Mouse (Mus musculus): ENCODE data around the gene Zscan10. TPM values are rescaled to one million over a fixed set of nuclear protein-coding genes. Genes with fewer than 3 reads are reported as not detected.

Zscan10 gene
- polyA plus RNA-seq, 1 experiment from 2014 or later: 0.22 TPM

GRCm38 (mm10) chr17:23627813-23628212, 27.2 kb downstream of the Zscan10 start:
- H3K9ac ChIP-seq: no peak overlapping the region
- H3K36me3 ChIP-seq: no peaks in the 10 kb centered on the region
- no peak overlapping the region for H3K27ac ChIP-seq
- H3K4me2 ChIP-seq: no peak overlapping the region
- no peaks in the 10 kb centered on the region for H3K9me3 ChIP-seq
- ATAC-seq (ENCODE audit: low FRiP score): no peak
- no peaks in the 10 kb centered on the region for H3K4me1 ChIP-seq (replicated peaks)
- no peak overlapping the region for H3K4me3 ChIP-seq
- no peaks in the 10 kb centered on the region for H3K27me3 ChIP-seq
- 34% methylated on average over 7 of the region's 7 CpGs for WGBS

DNA sequence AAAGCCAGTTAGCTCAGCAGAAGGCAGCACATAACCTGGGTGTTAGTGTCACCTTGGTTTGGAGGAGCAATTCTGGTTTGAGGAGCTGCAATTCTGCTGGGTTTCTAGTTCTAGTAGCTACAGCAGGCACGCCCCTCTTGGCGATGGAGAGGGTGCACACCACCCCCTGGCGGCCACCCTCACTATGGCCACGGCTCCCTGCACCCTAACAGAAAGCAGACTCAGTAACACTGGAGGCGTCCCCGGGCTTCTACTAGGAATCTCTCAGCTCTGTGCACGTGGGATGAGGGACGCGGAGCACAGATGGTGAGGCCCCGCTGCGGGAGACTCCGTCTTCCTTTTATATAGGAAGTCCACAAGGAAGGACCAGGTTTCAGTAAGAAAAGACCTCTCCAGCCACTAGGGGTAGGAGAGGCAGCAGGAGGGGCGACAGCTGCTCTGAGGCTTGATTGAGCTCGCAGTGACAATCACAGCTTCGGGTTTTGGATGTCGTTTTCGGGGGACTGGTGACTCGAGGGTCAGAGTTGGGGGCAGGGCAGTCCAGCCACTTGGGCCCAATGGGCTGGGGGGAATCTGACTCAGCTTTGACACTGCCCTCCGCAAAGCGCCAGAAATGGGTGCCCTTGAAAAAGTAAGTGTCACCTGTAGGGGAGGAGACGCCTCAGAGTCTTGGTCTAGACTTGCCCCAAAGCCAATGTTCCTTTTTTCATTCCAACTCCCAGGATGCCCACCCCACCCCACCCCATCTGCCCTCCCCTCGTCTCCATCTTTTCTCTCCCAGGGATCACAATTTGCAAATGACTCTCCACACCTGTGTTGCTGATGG, 29.8 kb downstream of the Zscan10 start:
- H3K27ac ChIP-seq: no peak overlapping the region
- H3K36me3 ChIP-seq: no peaks in the 10 kb centered on the region
- H3K4me2 ChIP-seq: peak overlapping the region; percentile 46
- no peaks in the 10 kb centered on the region for H3K9me3 ChIP-seq
- H3K4me1 ChIP-seq (replicated peaks): no peaks in the 10 kb centered on the region
- peaks cover 5% of the 10 kb centered on the region; the same call in 1 of the 2 replicates for H3K27me3 ChIP-seq
- ATAC-seq (ENCODE audit: low FRiP score): peak; percentile 85
- peak overlapping the region; percentile 15; the same call in 1 of the 2 replicates for H3K4me3 ChIP-seq
- WGBS: 16% methylated on average over 22 of the region's 22 CpGs
- H3K9ac ChIP-seq: peak overlapping the region; percentile 46; the same call in 1 of the 2 replicates

DNA sequence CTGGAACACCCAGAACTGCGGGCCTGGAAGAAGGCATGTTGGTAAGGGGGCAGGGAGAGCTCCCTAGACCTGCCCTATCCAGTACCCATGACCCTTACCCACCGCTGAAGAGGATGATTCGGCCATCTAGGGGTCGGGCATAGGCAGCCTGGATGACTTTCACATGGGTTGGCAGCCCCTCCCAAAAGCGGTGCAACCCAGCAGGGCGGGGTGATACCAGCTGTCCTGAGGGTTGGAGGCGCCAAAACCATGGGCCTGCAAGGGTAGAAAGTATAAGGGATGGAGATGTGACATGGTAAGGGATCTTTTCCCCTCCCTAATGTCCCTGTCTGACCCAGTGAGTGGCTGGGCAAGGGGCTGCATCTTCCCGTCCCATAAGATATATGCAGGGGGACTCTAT, 30.6 kb downstream of the Zscan10 start:
- WGBS: 92% methylated on average over 8 of the region's 8 CpGs
- H3K4me1 ChIP-seq (replicated peaks): no peaks in the 10 kb centered on the region
- 0 out of 2 replicates have a peak, but pooled peaks have one; percentile 22 for ATAC-seq (ENCODE audit: low FRiP score)
- no peak overlapping the region for H3K9ac ChIP-seq
- no peaks in the 10 kb centered on the region for H3K9me3 ChIP-seq
- H3K27me3 ChIP-seq: peaks cover 5% of the 10 kb centered on the region; the same call in 1 of the 2 replicates
- H3K36me3 ChIP-seq: no peaks in the 10 kb centered on the region
- H3K4me3 ChIP-seq: no peak overlapping the region
- H3K4me2 ChIP-seq: no peak overlapping the region
- no peak overlapping the region for H3K27ac ChIP-seq

- peak within 1 kb of the TSS; percentile 42 for H3K4me3 ChIP-seq
These were observed 44.2 kb downstream of the Zscan10 start, which contains the start of gene Mmp25 for GRCm38 (mm10) chr17:23644613-23645495. Gene Mmp25, minus strand, starts transcription at chr17:23645277.

DNA sequence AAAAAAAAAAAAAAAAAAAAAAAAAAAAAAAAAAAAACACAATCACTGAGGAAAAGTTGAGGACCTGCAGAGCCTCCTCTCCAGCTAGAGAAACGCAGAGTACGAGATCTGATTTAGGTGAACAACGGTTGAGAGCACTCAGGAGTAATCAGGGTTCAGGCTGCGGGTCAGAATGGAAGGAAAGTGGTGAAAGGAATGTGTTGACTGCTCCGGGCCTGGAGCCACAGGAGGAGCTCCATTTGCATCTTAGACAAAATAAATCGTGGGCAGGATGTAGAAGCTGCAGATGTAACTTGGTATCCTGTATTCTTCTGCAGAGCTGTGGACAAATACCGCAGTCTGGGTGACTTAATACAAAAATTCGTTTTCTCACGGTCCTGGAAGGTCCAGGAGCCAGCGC, 45.2 kb downstream of the Zscan10 start:
- peaks cover 56% of the 10 kb centered on the region for H3K27me3 ChIP-seq
- no peak overlapping the region for H3K27ac ChIP-seq
- H3K4me2 ChIP-seq: no peak overlapping the region
- no peak overlapping the region for H3K4me3 ChIP-seq
- H3K9me3 ChIP-seq: no peaks in the 10 kb centered on the region
- no peak for ATAC-seq (ENCODE audit: low FRiP score)
- peaks cover 11% of the 10 kb centered on the region for H3K4me1 ChIP-seq (replicated peaks)
- WGBS: 31% methylated on average over 10 of the region's 10 CpGs
- H3K9ac ChIP-seq: no peak overlapping the region
- no peaks in the 10 kb centered on the region for H3K36me3 ChIP-seq

More at GRCm38 (mm10) chr17:23644613-23645495, 44.2 kb downstream of the Zscan10 start, which contains the start of gene Mmp25:
- whole genome bisulfite sequencing: under 1% methylated on average over 52 of the region's 58 CpGs
- 0 out of 2 replicates have a peak, but pooled peaks have one; percentile 46 for ATAC-seq (ENCODE audit: low FRiP score)
- Histone ChIP-seq H3K27me3 (peaks cover 56% of the 10 kb centered on the region), H3K27ac (no peak within 1 kb of the TSS), H3K9ac (peak within 1 kb of the TSS; percentile 64), H3K36me3 (no peaks in the 10 kb centered on the region), H3K9me3 (no peaks in the 10 kb centered on the region), H3K4me1 (replicated peaks) (peaks cover 11% of the 10 kb centered on the region), H3K4me2 (peak within 1 kb of the TSS; percentile 67)

- peaks cover 18% of the 10 kb centered on the region for H3K27me3 ChIP-seq
- WGBS: 89% methylated on average over 6 of the region's 6 CpGs
- no peak overlapping the region for H3K4me2 ChIP-seq
- no peak overlapping the region for H3K4me3 ChIP-seq
- no peaks in the 10 kb centered on the region for H3K4me1 ChIP-seq (replicated peaks)
- no peak overlapping the region for H3K27ac ChIP-seq
- H3K9me3 ChIP-seq: no peaks in the 10 kb centered on the region
- H3K9ac ChIP-seq: no peak overlapping the region
- no peak for ATAC-seq (ENCODE audit: low FRiP score)
- no peaks in the 10 kb centered on the region for H3K36me3 ChIP-seq
These were observed 50.7 kb downstream of the Zscan10 start for GRCm38 (mm10) chr17:23651363-23651762.

DNA sequence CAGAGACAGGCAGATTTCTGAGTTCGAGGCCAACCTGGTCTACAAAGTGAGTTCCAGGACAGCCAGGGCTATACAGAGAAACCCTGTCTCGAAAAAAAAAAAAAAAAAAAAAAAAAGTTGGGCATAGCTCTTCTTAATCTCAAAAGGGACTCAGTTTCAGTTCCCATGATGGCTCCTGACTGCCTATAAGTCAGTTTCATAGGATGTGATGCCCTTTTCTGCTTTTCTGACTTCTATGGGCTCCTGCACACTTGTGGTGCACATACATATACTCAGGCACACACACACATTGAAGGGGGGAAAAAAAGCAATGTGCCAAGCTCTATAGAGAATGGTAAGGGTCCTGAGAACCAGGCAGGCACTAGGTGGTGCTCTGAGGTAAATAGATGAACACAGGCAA, 52.7 kb downstream of the Zscan10 start:
- H3K4me1 ChIP-seq (replicated peaks): no peaks in the 10 kb centered on the region
- H3K27me3 ChIP-seq: peaks cover 15% of the 10 kb centered on the region; the same call in 1 of the 2 replicates
- H3K4me3 ChIP-seq: no peak overlapping the region
- no peaks in the 10 kb centered on the region for H3K36me3 ChIP-seq
- 85% methylated on average over 2 of the region's 2 CpGs for whole genome bisulfite sequencing
- ATAC-seq (ENCODE audit: low FRiP score): no peak
- H3K9me3 ChIP-seq: no peaks in the 10 kb centered on the region
- no peak overlapping the region for H3K4me2 ChIP-seq
- no peak overlapping the region for H3K27ac ChIP-seq
- no peak overlapping the region for H3K9ac ChIP-seq

GRCm38 (mm10) chr17:23654001-23654400, 53.3 kb downstream of the Zscan10 start:
- 69% methylated on average over 6 of the region's 6 CpGs for WGBS
- no peak overlapping the region for H3K9ac ChIP-seq
- H3K4me3 ChIP-seq: no peak overlapping the region
- no peak overlapping the region for H3K27ac ChIP-seq
- H3K4me1 ChIP-seq (replicated peaks): no peaks in the 10 kb centered on the region
- ATAC-seq (ENCODE audit: low FRiP score): no peak
- H3K27me3 ChIP-seq: peaks cover 18% of the 10 kb centered on the region
- H3K9me3 ChIP-seq: no peaks in the 10 kb centered on the region
- no peaks in the 10 kb centered on the region for H3K36me3 ChIP-seq
- no peak overlapping the region for H3K4me2 ChIP-seq

- Histone ChIP-seq H3K4me2 (no peak overlapping the region), H3K9me3 (no peaks in the 10 kb centered on the region), H3K4me1 (replicated peaks) (no peaks in the 10 kb centered on the region), H3K27me3 (peaks cover 22% of the 10 kb centered on the region), H3K27ac (no peak overlapping the region), H3K9ac (no peak overlapping the region), H3K36me3 (no peaks in the 10 kb centered on the region), H3K4me3 (no peak overlapping the region)
- ATAC-seq (ENCODE audit: low FRiP score): no peak
- 72% methylated on average over 2 of the region's 2 CpGs for WGBS
These were observed 53.8 kb downstream of the Zscan10 start for GRCm38 (mm10) chr17:23654410-23654809.

DNA sequence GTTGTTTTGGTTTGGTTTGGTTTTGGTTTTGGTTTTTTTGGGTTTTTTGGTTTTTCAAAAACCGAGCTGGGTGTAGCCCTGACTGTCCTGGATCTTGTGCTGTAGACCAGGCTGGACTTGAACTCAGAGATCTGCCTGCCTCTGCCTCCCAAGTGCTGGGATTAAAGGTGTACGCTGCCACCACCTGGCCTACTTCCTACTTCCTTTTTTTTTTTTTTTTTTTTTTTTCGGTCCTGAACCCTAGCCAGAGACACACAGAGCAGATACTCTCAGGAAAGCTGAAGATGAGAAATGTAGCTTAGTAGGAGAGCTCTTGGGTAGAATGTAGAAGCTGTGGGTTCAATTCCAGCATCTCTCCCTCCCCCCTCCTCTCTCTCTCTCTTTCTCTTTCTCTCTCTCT, 57.8 kb downstream of the Zscan10 start:
- H3K4me2 ChIP-seq: no peak overlapping the region
- ATAC-seq (ENCODE audit: low FRiP score): no peak
- no peak overlapping the region for H3K4me3 ChIP-seq
- WGBS: 84% methylated on average over 3 of the region's 3 CpGs
- no peaks in the 10 kb centered on the region for H3K9me3 ChIP-seq
- H3K27ac ChIP-seq: no peak overlapping the region
- no peaks in the 10 kb centered on the region for H3K36me3 ChIP-seq
- peaks cover 8% of the 10 kb centered on the region; the same call in 1 of the 2 replicates for H3K4me1 ChIP-seq (replicated peaks)
- peaks cover 62% of the 10 kb centered on the region for H3K27me3 ChIP-seq
- no peak overlapping the region for H3K9ac ChIP-seq

- Histone ChIP-seq H3K36me3 (no peaks in the 10 kb centered on the region), H3K9ac (no peak within 1 kb of the TSS), H3K4me3 (0 out of 2 replicates have a peak within 1 kb of the TSS, but pooled peaks have one; percentile 5), H3K9me3 (no peaks in the 10 kb centered on the region), H3K4me2 (no peak within 1 kb of the TSS), H3K27me3 (peaks cover 61% of the 10 kb centered on the region), H3K27ac (no peak within 1 kb of the TSS), H3K4me1 (replicated peaks) (peaks cover 8% of the 10 kb centered on the region; the same call in 1 of the 2 replicates)
- 6% methylated on average over 27 of the region's 27 CpGs for WGBS
- no peak for ATAC-seq (ENCODE audit: low FRiP score)
These were observed 59.6 kb downstream of the Zscan10 start, which contains the start of gene Bicdl2 for GRCm38 (mm10) chr17:23660117-23660875. Gene Bicdl2, plus strand, starts transcription at chr17:23660506.

Measured in hindbrain, embryonic 13.5 days (tissue).